Mouse (Mus musculus) intestine, postnatal 0 days (tissue): ENCODE data around the gene Pinlyp. TPM values are rescaled to one million over a fixed set of nuclear protein-coding genes. Genes with fewer than 3 reads are reported as not detected.
A peak's percentile ranks its signal among the peaks of the same experiment; 100 is the strongest.

Experiments
- ATAC-seq: fragments of 200-750 bp; cut with Nextera tagmentation; 2 replicates; pipeline ENCODE4 v1.8.0; 2017; ENCODE audit warnings: mild to moderate bottlenecking, moderate TSS enrichment, moderate library complexity
- H3K27ac ChIP-seq: fragments of 300-500 bp; sonication (generic); 2 replicates; pipeline ENCODE4 v1.5.1; 2014; ENCODE audit warnings: mild to moderate bottlenecking, low read depth, low read length, moderate library complexity
- H3K27me3 ChIP-seq: fragments of 300-500 bp; sonication (generic); replicated peaks from 2 replicates; pipeline ENCODE4 v1.6.1; 2014; ENCODE audit warnings: low read length, mixed read lengths; ENCODE audit not compliant: control insufficient read depth, insufficient read depth
- H3K36me3 ChIP-seq: fragments of 300-500 bp; sonication (generic); 2 replicates; pipeline ENCODE4 v1.6.1; 2014; ENCODE audit warnings: mild to moderate bottlenecking, moderate library complexity; ENCODE audit not compliant: control insufficient read depth, insufficient read depth
- H3K4me1 ChIP-seq: fragments of 300-500 bp; sonication (generic); replicated peaks from 2 replicates; pipeline ENCODE4 v1.6.1; 2014; ENCODE audit warnings: antibody characterized with exemption, low read length, mixed read lengths; ENCODE audit not compliant: control insufficient read depth, insufficient read depth
- H3K4me2 ChIP-seq: fragments of 300-500 bp; sonication (generic); replicated peaks from 2 replicates; pipeline ENCODE4 v1.6.1; 2014; ENCODE audit warnings: low read depth, mild to moderate bottlenecking, moderate library complexity
- H3K4me3 ChIP-seq: fragments of 300-500 bp; sonication (generic); 2 replicates; pipeline ENCODE4 v1.5.1; 2014; ENCODE audit warnings: low read depth, low read length
- H3K9ac ChIP-seq: fragments of 300-500 bp; sonication (generic); 2 replicates; pipeline ENCODE4 v1.6.1; 2014; ENCODE audit warnings: mild to moderate bottlenecking, low read depth, low read length
- H3K9me3 ChIP-seq: fragments of 300-500 bp; sonication (generic); 2 replicates; pipeline ENCODE4 v1.6.1; 2016; ENCODE audit warnings: mixed run types; ENCODE audit not compliant: control insufficient read depth
- CTCF ChIP-seq: sonication (generic); IDR thresholded peaks from 2 replicates; pipeline ENCODE4 v1.5.1; 2016; ENCODE audit warnings: low read depth, mild to moderate bottlenecking, control low read depth, antibody characterized with exemption, moderate library complexity
- WGBS: fragments of 180-500 bp; shearing (Covaris S2); extraction: QIAGEN DNeasy Blood & Tissue Kit; methylation state at CpG from one replicate; pipeline ENCODE4 v1.1.7; 2014; 5-methylcytosine and 5-hydroxymethylcytosine counted together
- polyA plus RNA-seq: library from polyadenylated mRNA; unstranded; fragments of >200 nt; fragmentation: Nextera tagmentation; extraction: Ambion mirVana; gene quantifications from 2 replicates; pipeline ENCODE4 v1.2.1, GENCODE M21; 2015

The Pinlyp gene
- polyA plus RNA-seq, 1 experiment from 2014 or later, result not detected

DNA sequence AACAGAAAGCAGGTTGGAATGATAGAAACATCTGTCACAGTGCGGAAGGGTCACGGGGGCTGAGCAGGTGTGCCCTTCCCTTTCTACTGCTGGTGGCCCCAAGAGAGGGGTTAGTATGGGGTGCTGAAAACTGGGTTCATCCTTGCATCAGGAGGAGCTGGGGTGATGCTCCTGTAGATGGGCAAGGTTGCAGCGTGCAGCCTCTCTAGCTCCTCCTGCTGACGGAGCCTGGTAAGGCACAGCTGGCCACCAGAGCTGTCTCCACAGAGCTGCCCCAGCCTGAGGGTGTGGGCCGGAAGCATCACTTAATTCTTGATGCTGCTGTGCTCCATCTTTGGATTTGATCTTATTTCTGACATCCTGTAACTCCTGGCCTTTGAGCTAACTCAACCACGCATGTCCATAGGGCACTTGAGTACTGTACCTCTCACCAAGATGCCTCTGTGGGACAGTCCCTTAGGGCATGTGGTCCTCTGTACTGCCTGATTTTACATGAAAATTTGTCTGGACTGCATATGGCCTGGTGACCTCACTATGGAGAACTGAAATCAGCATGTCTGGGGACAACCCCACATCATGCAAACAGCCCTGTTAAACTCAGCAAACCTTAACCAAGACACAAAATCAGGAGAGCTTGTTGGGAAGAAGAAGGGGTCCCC lies 18.8 kb upstream of the Pinlyp start:
- H3K4me3 ChIP-seq, result no peak overlapping the region
- H3K4me2 ChIP-seq, result no peak overlapping the region
- no peaks in the 10 kb centered on the region for H3K4me1 ChIP-seq
- no peaks in the 10 kb centered on the region for H3K27me3 ChIP-seq
- 67% methylated on average over 6 of the region's 6 CpGs for WGBS
- H3K36me3 ChIP-seq, result peaks cover 68% of the 10 kb centered on the region
- H3K9ac ChIP-seq, result no peak overlapping the region
- H3K9me3 ChIP-seq, result no peaks in the 10 kb centered on the region
- TF ChIP-seq CTCF, result peak; percentile 93
- 0 out of 2 replicates have a peak, but pooled peaks have one; percentile 20 for ATAC-seq
- no peak overlapping the region for H3K27ac ChIP-seq

DNA sequence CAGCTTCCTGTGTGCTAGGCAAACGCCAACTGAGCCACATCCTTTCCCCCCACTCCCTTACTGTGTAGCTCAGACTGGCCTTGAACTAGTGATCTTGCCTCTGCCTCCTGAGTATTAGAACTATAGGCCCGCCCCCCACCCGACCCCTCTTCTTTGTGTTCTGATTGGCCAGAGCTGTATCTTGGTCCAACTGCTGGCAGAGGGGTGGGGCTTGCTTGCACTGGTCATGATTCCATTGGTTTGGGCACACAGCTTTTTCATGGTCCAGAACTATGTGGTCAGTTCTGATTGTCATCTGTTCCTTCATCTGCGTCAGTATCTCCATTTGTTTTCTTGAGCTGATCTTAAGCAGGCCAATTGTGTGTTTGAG lies 17.9 kb upstream of the Pinlyp start:
- Histone ChIP-seq H3K4me3 (no peak overlapping the region), H3K4me1 (no peaks in the 10 kb centered on the region), H3K27me3 (no peaks in the 10 kb centered on the region), H3K9me3 (no peaks in the 10 kb centered on the region), H3K9ac (no peak overlapping the region), H3K36me3 (peaks cover 68% of the 10 kb centered on the region), H3K4me2 (no peak overlapping the region), H3K27ac (no peak overlapping the region)
- no peak for TF ChIP-seq CTCF
- no peak for ATAC-seq
- 84% methylated on average over 4 of the region's 4 CpGs for WGBS

DNA sequence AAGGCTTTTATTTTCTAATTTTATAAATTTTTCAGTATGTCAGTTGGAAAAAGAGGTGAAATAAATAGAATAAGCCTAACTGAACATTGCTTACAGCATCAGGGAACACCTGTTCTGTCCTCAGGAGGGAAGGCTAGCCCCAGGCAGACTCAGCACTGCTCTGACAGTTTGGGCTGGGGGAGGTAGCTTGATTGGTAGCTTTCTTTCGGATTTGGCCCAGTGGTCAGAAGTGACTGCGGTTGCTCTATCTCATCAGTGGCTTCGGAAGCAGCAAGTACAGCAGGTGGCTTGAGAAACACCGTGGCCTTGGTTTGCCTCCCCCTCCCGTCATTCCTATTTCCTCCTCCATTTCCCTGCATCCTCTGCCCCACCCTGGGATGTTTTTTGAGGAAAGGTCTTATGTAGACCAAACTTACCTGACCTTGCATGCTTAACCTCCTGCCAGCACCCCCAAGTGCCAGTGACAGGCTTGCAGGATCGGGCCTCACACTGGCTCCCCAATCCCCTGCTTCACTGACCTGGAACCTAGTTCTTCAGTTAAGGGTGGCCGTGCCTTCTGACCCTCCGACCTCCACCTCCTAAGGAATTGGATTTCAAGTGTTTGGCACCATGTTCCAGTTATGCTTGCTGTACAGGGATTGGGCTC lies 17.4 kb upstream of the Pinlyp start:
- Histone ChIP-seq H3K4me3 (no peak overlapping the region), H3K27me3 (no peaks in the 10 kb centered on the region), H3K36me3 (peaks cover 64% of the 10 kb centered on the region), H3K27ac (no peak overlapping the region), H3K4me1 (no peaks in the 10 kb centered on the region), H3K9me3 (no peaks in the 10 kb centered on the region), H3K9ac (no peak overlapping the region), H3K4me2 (no peak overlapping the region)
- TF ChIP-seq CTCF, result no peak
- ATAC-seq, result no peak
- 93% methylated on average over 8 of the region's 8 CpGs for WGBS

DNA sequence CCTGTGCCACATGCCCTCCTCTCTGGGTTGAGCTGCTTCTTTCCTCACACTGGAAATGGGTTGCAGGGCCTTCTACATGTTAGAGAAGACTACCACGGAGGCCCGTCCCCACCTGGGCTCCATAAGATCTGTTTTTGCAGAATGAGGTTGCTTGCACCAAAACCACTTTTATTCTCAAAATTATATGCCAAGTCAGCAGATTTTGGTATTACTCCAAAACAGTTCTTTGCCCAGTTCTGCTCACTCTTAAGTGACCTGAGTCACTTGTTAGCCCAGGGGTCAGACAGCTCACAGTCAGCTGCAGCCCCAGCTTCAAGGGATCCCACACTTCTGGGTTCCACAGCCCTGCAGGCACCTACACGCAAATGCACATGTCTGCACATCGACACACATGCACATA lies 15.5 kb upstream of the Pinlyp start:
- Histone ChIP-seq H3K27me3 (no peaks in the 10 kb centered on the region), H3K36me3 (peaks cover 50% of the 10 kb centered on the region), H3K27ac (no peak overlapping the region), H3K4me3 (no peak overlapping the region), H3K4me1 (no peaks in the 10 kb centered on the region), H3K4me2 (no peak overlapping the region), H3K9ac (no peak overlapping the region), H3K9me3 (no peaks in the 10 kb centered on the region)
- no peak for ATAC-seq
- TF ChIP-seq CTCF, result no peak
- 94% methylated on average over 4 of the region's 4 CpGs for WGBS

DNA sequence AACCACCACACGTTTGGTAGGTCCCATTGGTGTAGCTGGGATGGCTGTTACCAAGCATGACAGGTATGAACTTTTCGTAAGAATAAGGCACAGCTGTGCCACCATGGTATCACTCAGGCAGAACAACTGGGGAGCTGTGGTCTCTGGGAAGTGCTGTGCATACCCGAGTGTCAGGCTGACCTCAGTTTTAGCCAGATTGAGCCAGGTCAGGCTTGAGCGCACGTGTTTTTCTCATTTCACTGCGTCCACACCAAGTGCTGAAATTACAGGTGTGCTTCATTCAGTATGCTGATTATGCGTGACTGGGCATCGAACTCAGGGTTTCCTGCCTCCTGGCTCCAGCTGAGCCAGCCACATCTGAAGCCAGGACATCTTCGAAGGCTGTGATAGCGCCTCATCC lies 9.9 kb upstream of the Pinlyp start:
- H3K27ac ChIP-seq, result no peak overlapping the region
- H3K36me3 ChIP-seq, result peaks cover 35% of the 10 kb centered on the region; the same call in 1 of the 2 replicates
- H3K4me3 ChIP-seq, result no peak overlapping the region
- no peaks in the 10 kb centered on the region for H3K9me3 ChIP-seq
- H3K4me2 ChIP-seq, result no peak overlapping the region
- no peak for ATAC-seq
- no peak overlapping the region for H3K9ac ChIP-seq
- TF ChIP-seq CTCF, result no peak
- no peaks in the 10 kb centered on the region for H3K4me1 ChIP-seq
- no peaks in the 10 kb centered on the region for H3K27me3 ChIP-seq
- WGBS, result 93% methylated on average over 10 of the region's 10 CpGs

DNA sequence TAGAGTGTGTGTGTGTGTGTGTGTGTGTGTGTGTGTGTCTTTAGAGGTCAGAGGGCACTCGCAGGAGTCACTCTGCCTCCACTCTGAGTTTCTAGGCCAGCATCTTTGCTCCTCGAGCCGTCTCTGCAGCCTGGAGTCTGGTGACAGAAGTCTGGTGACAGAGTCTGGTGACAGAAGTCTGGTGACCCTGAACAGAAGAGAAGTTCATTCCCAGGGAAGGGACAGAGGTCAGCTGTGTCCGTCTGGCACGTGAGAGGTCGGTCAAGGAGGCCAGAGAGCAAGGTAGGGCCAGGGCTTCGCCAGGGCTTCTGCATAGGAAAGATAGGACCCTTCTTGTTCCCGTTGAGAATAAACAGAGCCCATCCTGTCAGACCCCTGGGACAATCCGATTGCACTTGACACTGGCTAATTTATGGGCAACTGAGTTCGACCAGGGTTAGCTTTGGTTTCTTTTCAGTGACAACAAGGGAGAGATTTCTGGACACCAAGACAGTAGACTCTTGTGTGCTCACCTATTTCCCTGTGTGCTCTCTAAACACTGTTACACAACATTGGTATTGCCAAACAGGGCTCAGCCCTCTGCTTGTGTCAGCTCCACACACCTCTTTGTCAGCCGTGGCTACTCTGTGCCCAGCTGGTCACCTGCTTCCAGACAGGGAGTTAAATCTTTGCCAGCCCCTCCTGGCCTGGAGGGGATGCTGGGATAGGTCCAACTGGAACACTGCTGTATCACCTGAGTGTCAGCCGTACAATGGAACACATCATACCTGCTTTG lies 6.3 kb upstream of the Pinlyp start:
- Histone ChIP-seq H3K4me1 (0 out of 2 replicates have a peak, but pooled peaks cover 3% of the 10 kb centered on the region), H3K27me3 (no peaks in the 10 kb centered on the region), H3K4me3 (no peak overlapping the region), H3K9ac (no peak overlapping the region), H3K36me3 (peaks cover 20% of the 10 kb centered on the region; the same call in 1 of the 2 replicates), H3K27ac (no peak overlapping the region; the same call in 1 of the 2 replicates), H3K9me3 (no peaks in the 10 kb centered on the region), H3K4me2 (no peak overlapping the region)
- ATAC-seq, result no peak
- WGBS, result 76% methylated on average over 12 of the region's 12 CpGs
- TF ChIP-seq CTCF, result no peak
